Mouse (Mus musculus): ENCODE data around the gene Dbx1. TPM values are rescaled to one million over a fixed set of nuclear protein-coding genes. Genes with fewer than 3 reads are reported as not detected.

The Dbx1 gene
- polyA plus RNA-seq, 1 experiment from 2014 or later: 4.0 TPM

- H3K36me3 ChIP-seq: peaks cover 36% of the 10 kb centered on the region
- H3K27ac ChIP-seq (replicated peaks): no peak overlapping the region
- WGBS: 92% methylated on average over 7 of the region's 7 CpGs
- no peak overlapping the region for H3K4me3 ChIP-seq
- no peaks in the 10 kb centered on the region for H3K27me3 ChIP-seq
- no peaks in the 10 kb centered on the region for H3K9me3 ChIP-seq
- no peak overlapping the region for H3K9ac ChIP-seq
- no peak overlapping the region for H3K4me2 ChIP-seq
- H3K4me1 ChIP-seq (replicated peaks): no peaks in the 10 kb centered on the region
- no peak for ATAC-seq (ENCODE audit: low FRiP score, low read depth)
Observed at GRCm38 (mm10) chr7:49582551-49582950, 54.1 kb downstream of the Dbx1 start.

GRCm38 (mm10) chr7:49581951-49582350, 54.7 kb downstream of the Dbx1 start:
- Histone ChIP-seq H3K9ac (no peak overlapping the region), H3K36me3 (peaks cover 39% of the 10 kb centered on the region)

More at GRCm38 (mm10) chr7:49581951-49582350, 54.7 kb downstream of the Dbx1 start:
- no peak for ATAC-seq (ENCODE audit: low FRiP score, low read depth)
- Histone ChIP-seq H3K27me3 (no peaks in the 10 kb centered on the region), H3K4me3 (no peak overlapping the region), H3K4me1 (replicated peaks) (no peaks in the 10 kb centered on the region), H3K4me2 (no peak overlapping the region), H3K9me3 (no peaks in the 10 kb centered on the region), H3K27ac (replicated peaks) (no peak overlapping the region)
- WGBS: 94% methylated on average over 2 of the region's 2 CpGs

Other genes starting within 250 kb of the Dbx1 start
- 3.1 and 5.3 TPM in 2 replicates for gene Htatip2, start 122.3 kb upstream of the Dbx1 start, polyA plus RNA-seq (2015; fragmentation: Nextera tagmentation; extraction: Ambion mirVana)
- gene Prmt3, start 141.5 kb upstream of the Dbx1 start, polyA plus RNA-seq (2015; fragmentation: Nextera tagmentation; extraction: Ambion mirVana): 49.2 and 49.4 TPM in 2 replicates

Data from hindbrain, embryonic 15.5 days (tissue).